Mouse (Mus musculus): ENCODE data around the gene Olfr49.
"Not testable (repeated sequence)": the region's sequence is repeated elsewhere in the genome, so short reads cannot be mapped to it uniquely, and the experiment has no call there.

GRCm38 (mm10) chr14:54229849-54230248 is 54.9 kb downstream of the Olfr49 start:
- TF ChIP-seq CTCF, EP300 (IDR thresholded peaks at IDR 0.05; ENCODE audit: low read depth): not testable (repeated sequence)
